Mouse (Mus musculus) layer of hippocampus, adult 18-20 months (tissue): ENCODE data around the gene Acer3. TPM values are rescaled to one million over a fixed set of nuclear protein-coding genes. Genes with fewer than 3 reads are reported as not detected.
A peak's percentile ranks its signal among the peaks of the same experiment; 100 is the strongest.
"Not testable (repeated sequence)": the region's sequence is repeated elsewhere in the genome, so short reads cannot be mapped to it uniquely, and the experiment has no call there.

Experiments used
- DNase-seq, 2 experiments: peaks; one replicate each; pipeline ENCODE4 v3.0.0; 2022; ENCODE audit warnings: low spot score in 2 of 2
- total RNA-seq, 2 experiments: library from RNA; stranded (reverse); gene quantifications; 2 replicates each; pipeline ENCODE4 v1.2.3; 2021

Acer3 gene
- total RNA-seq, 2 experiments from 2014 or later, result 18.1 to 24.9 TPM

DNA sequence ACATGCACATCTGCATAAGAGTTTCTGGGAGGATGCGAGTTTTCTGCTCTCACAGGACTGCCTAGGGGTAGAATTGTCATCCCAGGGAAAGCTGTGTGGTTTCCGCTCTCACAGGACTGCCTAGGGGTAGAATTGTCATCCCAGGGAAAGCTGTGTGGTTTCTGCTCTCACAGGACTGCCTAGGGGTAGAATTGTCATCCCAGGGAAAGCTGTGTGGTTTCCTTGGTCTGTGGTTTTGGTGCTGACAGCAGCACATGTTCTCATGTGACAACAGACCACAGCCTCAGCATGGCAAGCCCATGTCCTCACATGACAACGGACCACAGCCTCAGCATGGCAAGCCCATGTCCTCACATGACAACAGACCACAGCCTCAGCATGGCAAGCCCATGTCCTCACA lies 133.7 kb downstream of the Acer3 start:
- not testable (repeated sequence) for DNase-seq

DNA sequence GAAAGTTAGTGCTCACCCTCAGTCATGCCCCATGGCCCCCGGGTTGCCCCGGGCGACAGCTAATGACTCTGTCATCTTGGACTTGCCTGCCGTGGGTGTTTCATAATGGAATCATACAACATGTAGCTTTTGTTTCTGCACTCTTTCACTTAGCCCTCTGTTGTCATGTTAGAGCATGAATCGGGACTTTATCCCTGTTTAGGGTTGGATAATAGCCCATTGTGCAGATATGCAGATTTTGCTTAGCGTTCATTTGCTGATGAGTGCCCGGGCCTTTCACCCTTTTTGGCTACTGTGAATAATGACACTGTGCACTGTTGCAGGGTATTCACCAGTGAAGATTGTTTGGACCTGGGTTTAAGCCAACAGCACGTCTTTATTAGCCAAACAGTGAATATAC lies 134.4 kb downstream of the Acer3 start:
- DNase-seq, result peak in 1 of 2 experiments; percentile 44

DNA sequence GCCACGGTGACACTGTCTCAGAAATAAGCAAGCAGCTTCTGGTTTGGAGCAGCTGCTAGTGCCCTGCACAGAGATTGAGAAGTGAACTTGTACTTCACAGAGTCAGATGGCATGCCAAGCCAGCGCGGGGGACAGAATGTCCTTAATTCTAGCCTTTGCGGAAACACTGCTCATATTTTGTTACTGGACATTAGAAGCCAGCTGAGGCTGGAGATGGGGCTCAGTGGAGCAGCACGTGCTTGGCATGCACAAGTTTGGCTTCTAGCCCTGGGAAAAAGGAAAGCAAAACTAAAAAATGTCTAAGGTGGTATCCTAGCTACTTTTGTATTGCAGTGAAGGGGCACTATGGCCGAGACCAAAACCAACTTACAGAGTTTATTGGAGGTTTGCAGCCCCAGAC lies 135.7 kb downstream of the Acer3 start:
- peak in 1 of 2 experiments; percentile 38 for DNase-seq

DNA sequence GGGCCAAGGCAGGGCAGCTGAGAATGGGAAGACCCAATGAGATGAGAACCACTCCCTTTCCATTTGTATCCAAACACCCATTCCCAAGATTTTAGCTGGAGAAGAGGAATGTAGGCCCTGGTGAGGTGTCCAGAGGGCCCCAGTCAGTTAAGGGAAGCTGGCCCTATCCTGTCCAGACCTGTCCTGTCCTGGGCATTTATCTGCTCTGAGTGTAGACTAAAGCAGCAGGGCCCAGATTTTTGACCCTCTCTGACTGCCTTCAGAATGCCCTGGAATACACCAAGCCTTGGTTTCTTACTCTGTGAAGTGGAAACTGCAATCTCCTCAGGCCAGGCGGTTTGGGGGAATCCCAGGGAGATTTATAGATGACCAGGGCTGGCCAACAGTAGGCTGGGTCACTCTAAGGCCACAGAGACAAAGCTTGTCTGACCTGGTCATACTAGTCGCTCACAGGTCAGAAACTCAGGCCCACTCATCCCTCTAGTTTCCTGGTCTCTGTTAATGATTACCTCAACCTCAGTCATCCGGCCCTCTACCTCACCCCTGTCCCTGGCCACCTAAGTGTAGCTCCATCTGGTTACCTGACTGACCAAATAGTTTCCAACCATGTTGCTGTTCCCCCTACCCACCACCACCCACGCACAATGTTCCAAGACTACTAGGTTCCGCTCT lies 142.3 kb downstream of the Acer3 start:
- no peak for DNase-seq

DNA sequence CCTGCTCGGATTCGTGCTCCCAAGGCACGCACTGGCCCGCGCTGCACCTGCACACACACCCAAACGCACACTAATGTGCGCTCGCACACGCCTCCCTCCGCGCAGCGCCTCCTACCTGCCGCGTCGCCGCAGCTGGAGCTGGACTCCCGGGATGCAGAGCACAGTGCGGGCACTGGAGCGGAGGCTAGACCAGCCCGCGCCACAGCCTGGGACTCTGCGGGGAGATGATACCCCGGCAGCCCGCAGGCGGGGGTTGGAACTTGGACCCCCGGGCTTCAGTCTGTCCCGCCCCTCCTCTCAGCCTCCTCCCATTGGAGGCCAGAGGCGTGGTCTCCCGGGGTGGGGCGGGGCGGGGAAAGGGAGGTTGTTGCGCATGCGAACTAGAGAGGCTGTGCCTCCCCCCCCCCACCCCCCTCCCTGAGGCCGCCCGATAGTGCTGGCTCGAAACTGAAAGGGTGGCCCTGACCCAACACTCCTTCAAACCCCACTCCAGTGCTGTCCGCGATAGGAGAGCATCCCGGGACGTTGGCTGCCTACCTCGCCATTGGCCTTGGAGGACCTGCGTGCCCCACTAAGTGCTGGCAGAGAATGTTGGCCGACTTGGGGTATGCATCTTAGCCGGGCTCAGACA lies 143.0 kb downstream of the Acer3 start, which contains the start of gene Capn5:
TSS of gene Capn5 (minus strand) at position 346 of the 631 bp plus-strand sequence.
- peak in 1 of 2 experiments; percentile 55 for DNase-seq

DNA sequence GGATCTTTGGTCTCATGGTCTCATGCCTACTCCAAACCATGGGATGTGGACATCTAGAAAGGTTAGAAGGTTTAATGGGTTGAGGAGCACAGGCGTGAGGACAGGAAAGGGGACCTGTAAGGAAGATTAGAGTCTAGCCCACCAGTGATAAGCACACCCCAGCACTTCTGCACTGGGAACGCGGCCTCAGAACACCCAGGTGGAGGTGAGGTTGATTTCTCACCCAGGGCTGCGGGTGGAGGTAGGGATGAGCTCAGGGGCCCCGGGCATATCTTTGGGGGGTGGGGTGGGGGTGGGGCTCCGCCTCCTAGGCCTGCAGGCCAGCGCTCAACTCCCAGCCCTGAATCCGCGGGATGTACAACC lies 143.5 kb downstream of the Acer3 start:
- DNase-seq, result no peak

DNA sequence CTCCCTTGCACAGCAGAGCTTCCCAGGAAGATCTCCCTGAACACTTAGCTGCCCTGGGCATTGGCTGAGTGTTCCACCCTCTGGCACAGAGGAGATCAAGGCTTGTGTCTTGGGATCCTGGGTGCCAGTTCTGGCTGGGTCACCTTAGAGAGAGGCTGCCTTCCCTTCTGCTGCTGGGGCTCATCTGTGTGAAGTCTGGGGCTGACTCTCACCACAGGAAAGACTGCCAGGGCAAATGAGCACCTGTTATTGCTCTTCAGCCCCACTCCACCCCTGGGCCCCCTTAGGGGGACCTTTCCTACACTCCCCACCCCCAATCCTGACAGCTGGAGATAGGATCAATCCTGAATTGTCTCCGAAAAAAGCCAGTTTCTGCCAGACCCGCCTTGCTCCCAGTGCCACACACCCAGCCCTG lies 143.9 kb downstream of the Acer3 start:
- no peak for DNase-seq

DNA sequence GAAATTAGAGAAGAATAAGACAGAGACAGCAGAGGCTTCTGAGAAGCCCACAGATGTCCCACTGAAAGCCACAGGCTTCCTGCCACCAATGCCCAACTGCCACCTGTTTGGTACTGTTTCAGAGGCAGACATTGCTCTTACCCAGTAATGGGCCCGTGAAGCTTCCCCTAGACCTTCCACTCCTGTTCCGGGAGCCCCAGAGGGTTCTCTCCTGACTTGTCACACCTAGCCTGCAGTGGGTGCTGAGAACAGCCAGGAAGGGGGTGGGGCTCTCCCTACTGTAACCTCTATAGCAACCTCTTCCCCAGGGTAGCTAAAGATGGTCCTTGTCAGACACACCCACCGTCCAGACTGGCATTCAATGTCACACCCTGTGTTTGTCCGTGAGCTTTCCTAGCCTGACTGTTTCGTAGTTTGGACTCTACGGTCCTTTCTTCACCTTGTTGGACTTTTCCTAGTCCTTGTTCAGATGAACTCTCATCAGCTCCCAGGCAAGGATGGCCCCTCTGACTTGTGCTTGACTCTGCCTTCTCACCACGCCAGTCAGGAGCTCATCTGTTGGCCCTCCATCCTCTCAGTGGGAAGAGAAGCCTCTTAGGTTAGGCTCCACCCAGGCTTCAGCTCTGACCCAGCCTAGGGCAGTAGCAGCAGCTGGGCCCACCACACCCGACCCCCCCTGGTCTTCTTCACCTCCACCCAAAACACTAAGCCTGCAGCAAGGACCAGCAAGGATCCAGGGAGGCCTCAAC lies 144.5 kb downstream of the Acer3 start:
- no peak for DNase-seq

DNA sequence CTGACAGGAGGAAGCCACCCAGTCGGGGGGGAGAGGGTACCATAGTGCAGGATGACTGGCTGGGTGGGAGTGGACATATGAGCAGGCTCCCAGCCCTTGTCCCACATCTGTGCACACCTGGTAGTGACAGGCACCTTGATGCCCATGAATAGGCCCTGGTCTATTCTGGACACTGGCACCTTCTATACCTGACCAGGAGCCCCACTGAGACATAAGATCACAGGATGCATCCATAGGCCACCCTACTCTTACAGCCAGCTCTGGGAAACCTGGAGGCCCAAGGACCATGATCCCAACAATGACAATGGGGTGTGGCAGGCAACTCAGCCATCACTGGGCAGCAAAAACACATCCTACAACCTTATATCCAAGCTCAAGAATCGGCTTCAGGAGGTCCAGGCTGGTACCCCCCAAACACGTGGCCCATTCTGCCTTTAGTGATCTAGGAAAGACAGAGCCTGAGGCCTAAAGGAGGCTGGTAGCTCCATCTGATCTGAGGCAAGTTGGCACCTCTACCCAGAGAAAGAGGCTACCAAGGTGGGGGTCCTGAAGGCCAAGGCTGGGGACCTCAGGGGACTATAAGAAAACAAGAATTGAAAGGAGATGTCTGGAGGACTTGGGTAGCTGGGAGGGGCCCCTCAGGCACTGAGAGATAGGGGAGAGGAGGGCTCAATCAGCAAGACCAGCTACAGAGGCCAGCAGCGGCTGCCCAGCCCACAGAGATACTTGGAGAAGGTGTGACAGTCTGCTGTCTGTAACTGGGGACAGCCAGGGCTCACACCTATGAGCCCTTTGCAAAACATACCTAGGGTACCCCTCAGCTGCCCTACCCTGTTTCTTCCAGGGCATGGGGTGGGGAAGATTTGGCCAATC lies 145.9 kb downstream of the Acer3 start:
- DNase-seq, result no peak

DNA sequence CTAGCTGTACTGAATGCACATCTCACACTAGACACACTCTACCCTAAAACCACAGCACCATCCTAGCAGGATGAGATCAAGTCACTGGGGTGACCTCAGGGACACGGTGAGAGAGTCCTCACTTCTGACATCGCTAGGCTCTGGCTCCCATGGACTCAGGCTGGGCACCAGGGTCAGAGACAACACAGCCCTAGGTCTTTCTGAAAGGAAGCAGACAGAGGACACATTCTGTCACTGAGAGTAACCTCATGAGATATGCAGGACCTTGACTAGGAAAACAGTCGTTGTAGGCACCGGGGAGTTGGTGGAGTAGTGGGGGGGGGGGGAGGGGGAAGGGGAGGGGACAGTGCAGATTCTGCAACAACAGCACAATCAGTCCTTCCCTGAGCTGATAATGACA lies 147.6 kb downstream of the Acer3 start:
- DNase-seq, result no peak

DNA sequence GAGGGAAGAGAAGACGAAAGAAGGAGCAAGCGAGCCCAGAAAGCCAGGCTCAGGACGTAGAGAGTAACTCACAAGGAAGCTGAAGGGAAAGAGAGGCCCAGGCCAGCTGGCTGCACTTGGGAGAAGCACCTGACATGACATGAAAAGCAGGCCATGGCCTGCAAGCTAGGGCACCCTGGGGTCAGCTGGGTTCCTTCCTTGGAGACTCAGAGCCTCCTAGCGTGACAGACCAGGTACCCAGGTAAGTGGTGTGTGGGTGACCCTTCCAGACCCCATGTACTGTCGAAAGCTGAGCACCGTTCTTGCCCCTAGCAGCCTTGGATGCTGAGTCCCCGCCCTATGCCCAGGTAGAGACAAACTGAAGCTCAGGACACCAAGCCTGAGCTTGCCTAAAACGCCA lies 148.3 kb downstream of the Acer3 start:
- no peak for DNase-seq

DNA sequence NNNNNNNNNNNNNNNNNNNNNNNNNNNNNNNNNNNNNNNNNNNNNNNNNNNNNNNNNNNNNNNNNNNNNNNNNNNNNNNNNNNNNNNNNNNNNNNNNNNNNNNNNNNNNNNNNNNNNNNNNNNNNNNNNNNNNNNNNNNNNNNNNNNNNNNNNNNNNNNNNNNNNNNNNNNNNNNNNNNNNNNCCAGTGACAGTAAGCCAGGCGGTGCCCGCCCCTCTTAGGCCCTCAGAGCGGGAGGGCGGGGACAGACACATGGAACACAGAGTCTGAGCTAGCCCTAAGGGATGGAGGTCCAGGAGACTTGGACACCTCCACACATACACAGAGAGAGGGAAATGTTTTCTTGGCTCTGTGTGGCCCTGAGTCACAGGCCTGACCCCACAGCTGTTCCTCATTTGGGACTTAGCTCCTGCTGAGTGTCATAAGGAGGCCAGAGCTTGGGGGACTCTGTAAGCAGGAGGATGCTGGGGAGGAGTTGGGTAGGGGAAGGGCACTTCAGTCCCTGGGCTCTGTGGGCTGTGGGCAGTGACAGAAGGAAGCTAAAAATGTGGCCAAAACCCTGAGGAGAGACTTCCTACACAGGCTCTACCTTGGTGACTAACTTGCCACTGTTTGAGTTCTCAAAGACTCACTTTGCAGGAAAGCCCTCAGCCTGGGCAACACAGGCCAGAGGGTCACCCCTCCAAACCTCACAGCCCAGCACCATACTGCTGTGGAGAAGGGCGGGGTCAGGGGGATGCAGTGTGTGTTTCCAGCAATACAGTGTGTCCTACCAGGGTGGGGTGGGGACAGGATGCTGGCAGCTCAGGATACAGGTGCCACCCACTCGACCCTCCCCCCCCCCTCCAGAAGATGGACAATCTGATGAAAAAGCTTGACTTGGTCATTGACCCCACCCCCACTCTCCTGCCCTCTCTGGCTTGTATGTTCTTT lies 149.6 kb downstream of the Acer3 start:
- DNase-seq, result no peak

DNA sequence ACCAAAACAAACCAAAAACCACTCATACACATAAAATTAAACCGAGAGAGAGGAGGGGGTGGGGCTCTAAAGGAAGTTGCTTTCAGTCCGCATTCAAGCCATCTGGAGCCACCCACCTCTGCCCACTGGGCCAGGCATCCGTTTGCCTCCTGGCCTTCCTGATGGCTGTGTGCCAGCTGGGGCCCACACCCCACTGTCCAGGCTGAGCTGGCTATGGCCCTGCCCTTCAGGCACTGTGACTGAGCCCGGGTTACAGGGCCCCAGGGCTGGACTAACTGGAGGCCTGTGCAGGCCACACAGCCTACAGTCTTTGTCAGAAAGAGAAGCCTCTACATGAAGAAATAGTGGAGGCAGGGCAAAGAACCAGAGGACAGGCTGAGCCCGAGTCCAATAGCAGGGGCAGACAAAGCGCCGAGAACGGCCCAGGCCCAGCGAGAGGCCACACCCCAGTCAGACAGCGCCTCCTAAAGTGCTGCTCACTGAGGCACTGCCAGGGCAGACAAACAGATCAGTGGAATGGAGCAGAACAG lies 155.9 kb downstream of the Acer3 start:
- no peak for DNase-seq

DNA sequence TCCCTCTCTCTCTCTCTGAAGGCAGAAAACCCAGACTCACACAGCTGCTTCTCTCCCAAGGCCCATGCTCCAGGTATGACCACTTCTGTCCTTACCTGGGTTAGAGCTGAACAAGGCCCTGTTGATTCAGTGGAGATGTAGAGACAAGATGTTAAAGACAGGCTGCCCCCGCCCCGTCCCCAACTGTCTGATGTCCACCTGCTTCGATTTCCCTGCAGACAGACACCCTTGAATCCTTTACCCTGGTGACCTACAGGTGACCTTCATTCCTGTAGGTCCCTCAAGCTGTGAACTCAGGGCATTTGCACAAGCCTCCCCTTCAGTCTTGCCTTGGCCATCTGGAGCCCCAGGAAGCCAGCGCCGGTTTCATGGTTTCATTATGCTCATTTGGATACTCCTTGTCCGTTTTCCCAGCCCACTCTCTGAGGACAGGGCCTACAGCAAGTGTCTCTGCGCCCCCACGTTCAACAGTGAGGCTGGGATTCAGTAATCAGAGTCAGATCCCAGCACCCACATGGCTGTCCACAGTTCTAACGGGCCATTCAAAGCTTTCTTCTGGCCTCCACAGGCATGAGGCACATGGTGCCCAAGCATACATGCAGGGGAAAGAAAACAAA lies 156.5 kb downstream of the Acer3 start:
- no peak for DNase-seq

DNA sequence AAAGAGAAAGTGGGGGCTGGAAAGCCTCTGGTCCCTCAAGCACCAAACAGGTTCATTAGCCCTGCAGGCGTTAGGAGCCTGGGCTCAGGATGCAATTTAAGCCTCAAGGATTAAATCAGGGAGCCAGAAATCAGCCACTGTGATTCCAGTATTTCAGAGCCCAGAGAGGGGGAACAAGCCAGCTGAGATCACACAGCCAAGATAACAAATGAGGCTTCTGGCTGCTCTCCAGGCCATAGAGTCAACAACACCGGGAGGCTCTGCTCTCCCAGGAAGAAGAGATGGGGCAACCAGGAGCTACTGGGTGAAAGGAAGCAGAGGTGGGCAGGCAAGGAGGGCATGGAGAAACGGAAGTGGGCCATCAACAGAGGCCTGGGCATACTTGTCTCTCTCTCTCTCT lies 157.3 kb downstream of the Acer3 start:
- DNase-seq, result no peak

DNA sequence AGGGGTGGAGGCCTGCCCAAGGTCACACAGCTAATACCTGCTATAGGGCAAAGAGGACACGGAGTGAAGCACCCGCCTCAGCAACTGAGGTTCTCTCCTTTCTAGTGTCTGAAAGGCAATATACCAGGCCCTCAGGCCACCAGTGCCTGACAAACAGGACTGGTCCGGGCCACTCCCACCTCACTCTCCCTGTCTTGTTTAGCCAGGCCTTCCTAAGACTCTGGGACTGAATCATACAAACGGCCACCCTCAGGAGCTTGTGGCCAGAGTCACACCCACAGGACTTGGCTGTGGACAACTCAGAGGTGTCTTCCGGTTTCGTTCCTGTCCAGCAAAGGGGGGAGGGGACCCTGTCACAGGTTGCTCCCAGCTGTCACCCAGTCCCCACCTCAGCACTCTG lies 158.8 kb downstream of the Acer3 start:
- DNase-seq, result no peak

DNA sequence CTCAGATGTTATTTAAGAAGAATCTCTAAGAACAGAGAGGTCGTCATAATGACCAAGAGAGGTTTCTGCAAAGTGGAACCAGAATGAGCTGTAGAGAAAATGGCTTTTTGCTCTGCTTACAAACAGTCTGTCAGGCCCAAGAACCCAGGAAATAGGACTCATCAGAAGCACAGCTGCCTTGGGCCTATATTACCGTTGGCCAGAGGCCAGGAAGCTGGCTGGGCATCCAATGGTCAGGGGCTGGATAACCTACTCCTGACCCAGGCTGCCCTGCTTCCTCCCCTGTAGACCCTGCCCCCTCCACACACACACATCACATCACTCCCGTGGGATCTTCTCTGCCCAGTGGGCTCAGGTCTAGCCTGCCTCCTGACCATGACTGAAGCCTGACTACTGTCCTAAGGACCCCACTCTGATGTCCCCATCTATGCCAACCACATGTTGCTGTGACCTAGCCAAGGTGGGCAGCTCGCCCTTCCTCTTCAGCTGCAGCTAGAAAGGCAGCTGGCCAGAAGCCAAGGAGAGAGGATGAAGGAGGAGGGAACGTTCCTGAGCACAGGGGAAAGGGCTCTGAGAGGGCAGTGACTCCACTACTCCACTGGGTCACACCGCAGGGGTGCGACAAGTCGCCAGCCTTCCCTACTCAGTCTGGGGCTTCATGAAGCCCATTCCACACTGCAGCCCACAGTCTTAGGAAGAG lies 160.8 kb downstream of the Acer3 start:
- DNase-seq, result no peak

DNA sequence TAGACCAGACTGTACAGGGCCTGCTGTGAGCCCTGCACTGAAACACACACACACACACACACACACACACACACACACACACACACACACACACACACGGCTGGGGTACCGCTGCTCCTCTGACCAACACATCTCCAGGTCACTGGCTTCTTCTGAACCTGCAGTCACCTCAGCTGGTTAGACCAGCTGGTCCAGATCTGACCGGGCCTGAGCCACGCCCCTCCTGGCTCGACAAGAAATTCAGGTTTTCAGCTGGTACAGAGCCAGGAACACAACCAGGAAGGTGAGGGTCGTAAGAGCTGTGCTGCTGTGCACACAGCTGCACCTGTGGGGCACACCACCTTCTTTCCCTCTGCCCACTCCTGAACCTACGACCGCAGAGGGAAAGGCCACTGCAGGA lies 162.5 kb downstream of the Acer3 start:
- DNase-seq, result no peak
